Mouse (Mus musculus): Measurements from ENCODE around the gene Srebf2.
A peak's percentile ranks its signal among the peaks of the same experiment; 100 is the strongest.

Srebf2 gene

GRCm38 (mm10) chr15:82183596-82183995 lies 36.6 kb downstream of the Srebf2 start:
- no peak for DNase-seq (ENCODE audit: low read depth)

DNA sequence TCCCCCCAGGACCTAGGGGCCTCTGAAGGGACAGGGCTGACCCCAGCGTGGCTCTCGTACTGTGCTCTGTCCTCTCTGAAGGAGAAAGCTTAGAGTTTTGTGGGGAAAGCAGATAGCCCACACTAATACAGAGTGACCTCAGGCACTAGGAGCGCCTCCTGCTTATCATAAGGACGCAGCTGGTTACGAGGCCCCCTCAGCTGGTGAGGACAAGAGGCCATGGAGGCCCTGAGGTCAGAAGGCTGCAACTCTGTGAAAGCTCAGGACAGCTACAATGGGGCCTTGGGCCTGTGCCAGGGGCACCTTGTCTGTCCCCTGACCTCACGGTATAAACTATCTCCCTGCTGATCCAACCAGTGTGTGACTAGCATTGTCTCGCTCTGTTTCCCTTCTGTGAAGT lies 37.2 kb downstream of the Srebf2 start:
- DNase-seq (ENCODE audit: low read depth), result peak; percentile 67

DNA sequence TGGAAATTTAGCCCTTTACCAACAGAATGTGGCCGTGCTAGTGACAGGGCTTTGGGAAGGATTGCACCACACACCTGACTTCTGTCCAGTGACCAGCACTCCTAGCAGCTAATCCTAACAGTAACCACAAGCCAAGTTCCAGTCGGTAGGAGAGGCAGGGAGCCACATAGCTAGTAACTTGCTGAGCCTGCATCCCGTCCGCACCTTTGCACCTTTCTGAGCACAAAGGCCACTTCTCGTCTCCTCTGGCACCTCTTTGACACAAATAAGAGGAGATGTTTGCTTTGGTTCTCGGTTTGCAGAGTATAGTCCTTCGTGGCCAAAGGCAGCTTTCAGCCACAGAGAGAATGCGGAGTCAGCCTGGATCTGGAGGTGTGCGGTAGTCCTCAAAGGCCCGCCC lies 37.7 kb downstream of the Srebf2 start:
- no peak for DNase-seq (ENCODE audit: low read depth)

DNA sequence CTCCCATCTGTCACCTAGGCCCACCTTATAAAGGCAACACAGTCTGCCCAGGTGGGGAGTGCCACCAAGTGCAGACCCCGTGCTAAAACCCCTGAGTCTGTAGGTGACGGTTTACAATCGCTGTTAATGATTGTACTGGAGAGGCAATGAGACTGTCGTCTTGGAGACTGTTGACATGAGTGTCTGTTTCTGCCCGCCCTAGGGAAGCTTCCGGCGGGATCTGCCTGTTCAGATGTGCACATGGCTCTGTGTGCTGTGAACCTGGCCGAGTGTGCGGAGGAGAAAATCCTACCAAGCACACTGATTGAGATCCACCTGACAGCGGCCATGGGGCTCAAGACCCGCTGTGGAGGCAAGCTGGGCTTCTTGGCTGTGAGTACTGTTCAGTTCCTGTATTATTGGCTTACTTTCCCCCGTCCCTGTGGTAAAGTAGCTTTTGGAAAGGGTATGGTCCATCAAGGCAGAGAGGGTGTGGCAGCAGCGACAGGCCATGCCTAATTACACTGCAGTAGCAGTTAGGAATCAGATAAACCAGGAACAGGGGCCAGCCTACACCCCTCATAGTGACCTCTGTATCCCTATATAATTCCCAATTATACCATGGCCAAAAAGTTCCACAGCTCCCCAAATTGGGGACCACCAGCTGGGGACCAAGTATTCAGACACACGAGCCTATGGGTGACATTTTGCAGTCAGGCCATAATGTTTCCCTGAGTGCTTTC lies 38.2 kb downstream of the Srebf2 start:
- DNase-seq (ENCODE audit: low read depth), result no peak

DNA sequence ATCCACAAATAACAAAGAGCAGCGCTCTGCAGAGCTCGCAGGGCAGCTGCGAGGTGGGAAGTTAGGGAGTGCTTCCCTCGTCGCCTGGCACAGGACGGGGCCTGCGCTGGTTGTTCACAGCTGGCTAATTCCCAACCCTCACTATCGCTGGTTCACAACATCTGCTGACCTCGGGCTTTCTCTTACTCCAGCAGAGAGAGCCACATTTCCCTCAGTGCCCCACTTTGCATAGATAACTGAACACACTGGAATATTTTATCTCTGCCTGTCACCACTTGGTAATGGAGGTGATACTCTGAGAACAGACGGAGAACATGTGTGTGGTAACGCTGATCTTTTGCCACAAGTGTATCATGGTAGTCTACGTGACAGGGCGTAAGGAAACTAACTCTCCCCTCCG lies 39.1 kb downstream of the Srebf2 start:
- peak; percentile 72 for DNase-seq (ENCODE audit: low read depth)

GRCm38 (mm10) chr15:82186931-82187330 lies 40.0 kb downstream of the Srebf2 start:
- peak; percentile 49 for DNase-seq (ENCODE audit: low read depth)

GRCm38 (mm10) chr15:82187401-82187800 lies 40.4 kb downstream of the Srebf2 start:
- DNase-seq (ENCODE audit: low read depth), result no peak

DNA sequence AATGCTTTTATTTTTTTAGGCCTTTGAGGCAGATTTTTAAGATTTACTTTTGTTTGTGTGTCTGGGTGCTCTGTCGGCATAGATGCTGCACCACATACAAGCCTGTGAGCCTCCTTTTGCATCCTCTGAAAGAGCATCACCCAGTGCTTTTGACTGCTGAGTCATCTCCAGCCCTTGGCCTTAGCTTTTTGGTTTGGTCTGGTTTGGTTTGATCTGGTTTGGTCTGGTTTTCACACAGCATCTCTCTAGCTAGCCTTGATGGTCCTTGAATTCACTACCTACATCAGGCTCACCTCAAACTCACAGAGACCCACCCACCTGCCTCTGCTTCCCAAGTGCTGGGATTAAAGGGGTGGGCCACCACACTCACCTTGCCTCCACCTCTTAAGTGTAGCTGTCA lies 40.9 kb downstream of the Srebf2 start:
- DNase-seq (ENCODE audit: low read depth), result no peak

DNA sequence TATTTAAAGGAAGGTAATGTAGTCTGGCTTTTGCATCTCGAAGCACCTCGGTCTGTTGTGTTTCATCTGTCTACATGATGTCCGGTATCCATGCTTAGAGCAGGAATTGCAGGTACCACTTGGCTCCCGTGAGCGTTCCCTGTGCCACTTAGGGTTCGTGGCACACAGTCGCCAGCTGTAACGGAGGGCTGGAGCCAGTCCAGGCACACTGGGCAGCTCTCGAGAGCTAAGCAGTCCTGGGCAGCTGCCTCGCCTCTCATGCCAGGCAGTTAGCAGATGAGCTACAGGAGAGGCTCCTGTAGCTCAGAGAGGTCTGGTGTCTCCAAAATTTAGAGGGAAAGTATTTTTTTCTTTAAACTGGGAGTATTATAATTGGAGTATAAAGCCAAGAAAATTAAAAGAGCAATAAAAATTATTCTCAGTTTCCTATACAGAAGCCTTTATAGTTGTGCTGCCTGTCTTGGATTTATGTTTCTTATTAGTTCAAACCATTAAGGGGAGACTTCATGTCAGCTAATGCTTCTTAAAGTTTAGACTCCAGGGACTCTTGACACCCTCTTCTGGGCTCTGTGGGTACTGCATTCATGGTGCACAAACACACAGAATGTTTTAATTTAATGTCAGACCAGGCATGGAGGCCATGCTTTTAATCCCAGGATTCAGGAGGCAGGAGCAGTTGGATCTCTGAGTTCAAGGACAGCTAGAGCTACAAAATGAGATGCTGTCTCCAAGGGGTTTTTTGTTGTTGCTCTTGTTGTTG lies 41.7 kb downstream of the Srebf2 start:
- DNase-seq (ENCODE audit: low read depth), result peak; percentile 71

DNA sequence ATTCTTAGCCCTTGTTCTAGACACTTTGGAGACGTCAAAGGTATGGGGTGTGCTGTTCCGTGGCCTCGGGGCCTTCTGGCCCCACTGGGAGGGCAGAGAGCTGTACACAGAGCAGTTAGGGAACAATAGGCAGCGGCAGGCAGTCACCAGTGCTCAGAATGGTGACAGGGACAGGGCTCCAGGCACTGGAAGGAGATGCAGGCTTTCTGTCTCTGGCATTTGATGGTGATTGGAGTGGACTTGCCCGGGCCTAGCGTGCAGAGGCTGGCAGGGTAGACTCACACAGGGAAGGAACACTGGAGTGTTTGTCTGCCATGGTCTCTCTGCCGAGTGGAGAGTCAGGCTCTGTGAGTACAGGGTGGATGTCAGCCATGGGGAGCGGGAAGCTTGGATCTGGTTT lies 45.6 kb downstream of the Srebf2 start:
- DNase-seq (ENCODE audit: low read depth), result no peak

- DNase-seq (ENCODE audit: low read depth), result no peak
Observed at GRCm38 (mm10) chr15:82196300-82196699, 49.3 kb downstream of the Srebf2 start.

- no peak for DNase-seq (ENCODE audit: low read depth)
Observed at GRCm38 (mm10) chr15:82197246-82197750, 50.3 kb downstream of the Srebf2 start.

DNA sequence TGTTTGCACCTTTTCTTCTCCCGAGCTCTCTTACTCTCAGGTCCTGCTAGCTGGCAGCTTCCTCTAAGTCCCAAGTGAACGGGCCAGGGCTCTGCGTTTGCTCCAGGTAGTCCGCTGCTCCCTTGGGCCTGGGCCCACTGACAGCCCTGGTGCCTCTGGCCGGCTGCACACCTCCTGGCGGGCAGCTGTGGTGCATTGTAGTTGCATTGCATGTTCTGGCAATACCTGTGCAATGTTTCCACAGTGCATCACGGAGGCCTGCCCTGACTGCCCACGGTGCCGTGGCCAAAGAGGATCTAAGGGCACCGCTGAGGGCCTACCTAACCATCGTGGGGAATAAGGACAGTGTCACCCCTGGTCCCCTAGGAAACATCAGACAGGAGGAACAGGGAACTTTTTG lies 51.0 kb downstream of the Srebf2 start:
- no peak for DNase-seq (ENCODE audit: low read depth)

GRCm38 (mm10) chr15:82198342-82198741 lies 51.4 kb downstream of the Srebf2 start:
- DNase-seq (ENCODE audit: low read depth), result no peak

GRCm38 (mm10) chr15:82199546-82199945 lies 52.6 kb downstream of the Srebf2 start:
- DNase-seq (ENCODE audit: low read depth), result no peak

GRCm38 (mm10) chr15:82202086-82202485 lies 55.1 kb downstream of the Srebf2 start:
- DNase-seq (ENCODE audit: low read depth), result no peak

DNA sequence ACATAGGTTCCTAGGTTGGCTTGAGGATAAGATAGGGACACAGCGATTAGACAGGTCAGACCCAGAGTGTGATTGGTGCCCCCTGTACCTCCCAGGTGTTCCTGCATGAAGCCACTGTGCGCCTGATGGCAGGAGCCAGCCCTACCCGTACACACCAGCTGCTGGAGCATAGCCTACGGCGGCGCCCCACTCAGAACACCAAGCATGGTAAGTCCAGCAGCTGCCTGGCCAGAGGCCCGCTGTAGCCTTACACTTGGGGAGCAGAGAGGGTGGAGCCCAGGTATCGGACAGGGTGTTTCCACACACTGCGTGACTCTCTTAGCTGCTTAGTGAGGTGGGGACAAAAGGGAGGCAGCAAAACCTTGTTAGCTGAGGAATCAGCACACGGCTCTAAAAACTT lies 56.1 kb downstream of the Srebf2 start:
- no peak for DNase-seq (ENCODE audit: low read depth)

DNA sequence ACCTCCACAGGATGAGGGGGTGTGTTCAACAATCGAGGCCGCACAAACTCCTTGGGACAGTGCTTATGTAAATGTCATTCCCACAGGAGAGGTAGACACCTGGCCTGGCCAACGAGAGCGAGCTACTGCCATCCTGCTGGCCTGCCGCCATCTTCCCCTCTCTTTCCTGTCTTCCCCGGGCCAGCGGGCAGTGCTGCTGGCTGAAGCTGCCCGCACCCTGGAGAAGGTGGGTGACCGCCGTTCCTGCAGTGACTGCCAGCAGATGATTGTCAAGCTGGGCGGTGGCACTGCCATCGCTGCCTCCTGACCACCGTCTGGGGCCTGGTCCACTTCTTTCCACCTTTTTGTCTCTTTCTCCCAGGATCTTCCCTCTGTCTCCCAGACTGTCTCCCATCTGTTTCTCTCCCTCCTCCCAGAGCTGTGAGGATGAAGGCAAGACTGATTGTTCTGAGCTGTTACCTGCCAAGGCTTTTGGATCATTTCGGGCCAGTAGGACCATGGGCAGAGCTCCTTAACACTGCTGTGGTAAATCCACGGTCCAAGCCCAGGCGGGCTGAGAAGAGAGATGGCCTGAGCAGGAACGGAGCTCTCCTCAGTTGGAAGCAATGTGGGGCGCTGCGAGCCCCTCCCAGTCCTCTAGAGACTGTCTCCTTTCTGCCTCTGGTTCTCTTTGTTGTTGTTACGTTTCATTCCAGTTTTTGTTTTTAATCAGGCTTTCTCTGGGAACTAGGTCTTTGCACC lies 56.8 kb downstream of the Srebf2 start:
- DNase-seq (ENCODE audit: low read depth), result no peak

GRCm38 (mm10) chr15:82204680-82205371 lies 57.8 kb downstream of the Srebf2 start:
- DNase-seq (ENCODE audit: low read depth), result no peak

DNA sequence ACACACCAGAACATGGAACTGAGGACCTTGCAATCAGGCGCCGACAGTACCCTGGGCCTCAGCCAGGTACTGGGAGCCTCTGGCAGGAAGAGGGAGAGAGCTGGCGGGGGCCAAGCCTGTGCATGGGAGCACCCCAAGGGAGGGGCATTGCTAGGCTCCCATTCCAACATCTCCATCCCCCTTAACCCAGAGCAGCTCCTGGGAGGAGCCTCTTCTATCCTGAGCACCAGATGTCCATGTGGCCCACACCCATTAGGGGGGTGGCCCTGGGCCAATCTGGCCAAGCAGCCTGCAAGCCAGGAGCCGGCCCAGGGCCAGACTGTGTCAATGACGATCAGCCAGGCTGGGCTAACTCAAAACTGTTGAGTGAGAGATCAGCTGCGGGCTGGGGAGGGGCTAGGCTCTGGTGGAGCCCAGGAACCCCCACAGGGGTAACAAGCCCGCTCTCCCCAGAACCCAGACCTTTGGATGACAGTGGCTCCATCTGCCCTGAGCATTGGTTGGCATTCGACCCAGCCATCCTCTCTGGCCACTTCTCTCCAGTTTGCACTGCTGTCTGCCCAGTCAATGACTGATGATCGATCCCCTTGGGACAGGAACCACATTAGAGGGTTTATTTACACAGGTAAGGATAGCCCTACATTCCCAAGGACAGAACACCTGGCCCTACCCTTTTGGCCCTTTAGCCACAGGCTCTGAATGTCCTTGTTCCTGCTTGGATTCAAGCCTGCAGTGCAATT lies 59.6 kb downstream of the Srebf2 start:
- DNase-seq (ENCODE audit: low read depth), result no peak

GRCm38 (mm10) chr15:82207105-82207459 lies 60.1 kb downstream of the Srebf2 start:
- no peak for DNase-seq (ENCODE audit: low read depth)
